Mouse (Mus musculus): Measurements from ENCODE around the gene Theg.

- TF ChIP-seq GABPA (IDR thresholded peaks at IDR 0.05; ENCODE audit: low read depth, low read length), result no peak
- no peak for TF ChIP-seq MAZ (IDR thresholded peaks at IDR 0.05; ENCODE audit: low read depth, low read length)
- no peak for TF ChIP-seq MAX (IDR thresholded peaks at IDR 0.05; ENCODE audit: low read length)
- TF ChIP-seq USF1 (IDR thresholded peaks at IDR 0.05; ENCODE audit: low read depth, low read length), result no peak
- no peak for TF ChIP-seq SIN3A (IDR thresholded peaks at IDR 0.05; ENCODE audit: low read length)
- TF ChIP-seq CHD2 (IDR thresholded peaks at IDR 0.05; ENCODE audit: low read length), result no peak
- no peak for TF ChIP-seq CHD1 (IDR thresholded peaks at IDR 0.05; ENCODE audit: low read depth, low read length)
- TF ChIP-seq CTCF (IDR thresholded peaks at IDR 0.05 in 2 of 3, conservative IDR thresholded peaks at IDR 0.05 in 1 of 3; ENCODE audit: control insufficient read depth in 1 of 3, insufficient read depth in 1 of 3, low read depth in 2 of 3, low read length in 3 of 3, poor library complexity in 1 of 3, severe bottlenecking in 1 of 3), result no peak
Measured at GRCm38 (mm10) chr10:79571314-79571713, 15.8 kb downstream of the Theg start.

All from MEL (cell line).